Mouse (Mus musculus): Measurements from ENCODE around the gene Rbm42. TPM values are rescaled to one million over a fixed set of nuclear protein-coding genes. Genes with fewer than 3 reads are reported as not detected.

Rbm42 gene
- total RNA-seq, 2 experiments from 2014 or later: 68.0 to 72.2 TPM

DNA sequence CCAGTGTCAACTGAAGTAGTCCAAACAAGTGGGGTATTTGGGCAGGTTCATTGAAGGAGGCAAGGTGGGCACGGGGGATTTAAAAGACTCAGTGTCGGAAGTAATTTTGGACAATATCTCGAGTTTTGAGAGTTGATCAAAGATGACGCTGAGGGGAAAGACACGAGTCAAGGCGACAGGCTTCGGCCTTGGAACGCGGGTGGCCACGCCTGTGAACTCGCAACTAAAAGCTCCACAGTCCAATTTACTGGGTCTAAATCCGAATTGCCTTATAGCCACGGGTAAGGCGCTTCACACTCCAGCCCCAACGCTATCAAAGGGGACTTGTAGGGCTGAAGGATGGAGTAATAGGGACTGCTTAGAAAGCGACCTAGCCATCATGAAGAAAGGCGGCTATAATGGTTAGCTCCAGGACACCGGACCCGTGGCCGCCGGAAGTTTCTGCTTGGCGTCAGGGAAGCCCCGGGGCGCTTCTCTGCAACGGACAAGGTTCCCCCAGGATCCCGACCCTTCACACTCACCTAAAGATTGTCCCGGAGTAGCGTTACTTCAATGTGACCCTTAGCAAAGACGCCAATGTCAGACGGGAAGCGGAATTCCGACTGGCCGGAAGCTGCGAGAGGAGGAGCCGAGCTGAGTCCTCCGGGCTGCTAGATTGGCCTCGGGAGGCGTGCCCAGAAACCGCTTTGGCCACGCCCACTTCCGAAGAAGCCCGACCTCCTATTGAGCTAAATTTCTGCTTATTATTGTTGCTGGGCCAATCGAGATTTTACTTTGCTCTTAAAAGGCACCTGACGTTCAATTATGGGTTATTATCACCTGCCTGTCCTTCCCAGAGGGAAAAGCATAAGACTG is 24.4 kb downstream of the Rbm42 start, which contains the start of gene Cox6b1:
Gene Cox6b1 (minus strand): TSS at position 622 of the 855 bp plus-strand sequence.
- intact Hi-C loops (cut with DNase I): no loop called here
- peak; percentile 83 to 93 for DNase-seq (ENCODE audit: extremely low spot score in 1 of 2, low spot score in 2 of 2)

DNA sequence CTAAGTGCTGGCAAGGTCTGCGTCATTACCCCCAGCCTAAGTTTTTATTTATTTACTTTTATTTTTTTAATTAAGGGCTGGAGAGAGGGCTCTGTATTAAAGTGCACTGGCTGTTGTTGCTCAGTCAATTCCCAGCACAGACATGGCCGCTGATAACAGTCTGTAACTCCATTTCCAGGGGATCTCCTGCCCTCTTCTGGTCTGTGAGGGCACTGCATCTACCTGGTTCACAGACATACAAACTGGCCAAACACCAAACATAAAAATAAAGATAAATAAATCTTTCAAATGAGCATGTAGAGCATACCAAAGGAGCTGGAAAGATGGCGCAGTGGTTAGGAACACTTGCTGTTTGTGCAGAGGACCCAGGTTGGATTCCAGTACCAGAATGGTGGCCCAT is 30.9 kb downstream of the Rbm42 start:
- intact Hi-C loops (cut with DNase I): no loop called here
- DNase-seq (ENCODE audit: extremely low spot score in 1 of 2, low spot score in 2 of 2): no peak

GRCm38 (mm10) chr7:30618658-30619057 is 31.5 kb downstream of the Rbm42 start:
- no peak for DNase-seq (ENCODE audit: extremely low spot score in 1 of 2, low spot score in 2 of 2)
- intact Hi-C loops (cut with DNase I): no loop called here

DNA sequence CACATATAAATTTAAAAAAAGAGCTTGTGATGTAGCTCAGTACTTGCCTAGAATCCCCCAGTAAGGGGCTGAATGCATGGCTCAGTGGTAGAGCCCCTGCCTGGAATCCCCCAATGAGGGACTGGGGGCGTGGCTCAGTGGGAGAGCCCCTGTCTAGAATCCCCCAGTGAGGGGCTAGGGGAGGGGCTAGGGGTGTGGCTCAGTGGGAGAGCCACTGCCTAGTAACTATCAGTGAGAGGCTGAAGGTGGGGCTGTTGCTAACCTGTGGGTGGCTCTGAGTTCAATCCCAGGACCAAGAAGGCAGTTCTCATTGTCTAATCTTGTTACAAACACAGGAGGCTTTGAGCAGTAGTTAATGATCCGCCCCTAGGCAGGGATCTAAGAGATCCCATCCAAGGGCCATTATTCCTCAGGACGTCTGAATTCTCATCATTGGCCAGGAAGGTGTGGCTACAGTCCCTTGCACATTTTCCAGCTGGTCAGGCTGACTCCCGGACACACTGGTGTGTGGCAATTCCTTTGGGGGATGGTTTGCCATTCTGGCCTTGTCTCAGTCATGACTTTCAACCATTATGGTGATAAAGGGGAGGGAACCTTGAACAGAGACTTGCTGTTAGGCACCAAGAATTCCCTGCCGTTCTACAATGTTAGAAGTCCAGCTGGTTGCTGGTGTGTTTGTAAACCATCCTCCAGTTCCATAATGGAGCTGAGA is 34.9 kb downstream of the Rbm42 start:
- intact Hi-C loops (cut with DNase I): no loop called here
- DNase-seq (ENCODE audit: extremely low spot score in 1 of 2, low spot score in 2 of 2): no peak

- intact Hi-C loops (cut with DNase I): no loop called here
- no peak for DNase-seq (ENCODE audit: extremely low spot score in 1 of 2, low spot score in 2 of 2)
Observed at GRCm38 (mm10) chr7:30614454-30614853, 35.7 kb downstream of the Rbm42 start.

DNA sequence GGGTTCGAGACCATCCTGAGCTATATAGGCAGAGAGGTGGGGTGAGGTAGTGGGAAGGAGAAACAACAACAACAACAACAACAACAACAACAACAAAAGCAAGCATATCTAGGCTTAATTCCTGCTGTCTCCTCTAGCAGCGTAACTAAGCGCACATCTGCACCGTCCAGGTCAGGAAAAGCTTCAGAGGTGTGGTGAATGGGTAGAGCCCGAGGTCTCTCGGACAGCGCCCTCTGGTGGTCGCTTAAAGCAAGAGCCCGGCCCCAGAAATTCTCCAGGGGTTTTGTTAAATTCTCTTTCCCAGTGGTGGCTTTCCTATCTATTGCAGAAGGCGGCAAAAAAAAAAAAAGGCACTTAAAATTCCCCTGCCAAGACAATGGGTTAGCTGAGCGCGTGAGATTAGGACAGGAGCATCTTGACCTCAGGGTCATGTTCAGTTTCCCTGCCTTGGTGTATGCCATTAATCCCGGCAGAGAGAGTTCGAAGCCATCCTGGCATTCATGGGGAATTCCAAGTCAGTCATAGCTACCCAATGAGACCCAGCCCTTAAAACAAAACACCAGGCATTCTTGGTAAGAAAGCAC is 36.5 kb downstream of the Rbm42 start:
- peak; percentile 39 to 54 for DNase-seq (ENCODE audit: extremely low spot score in 1 of 2, low spot score in 2 of 2)
- intact Hi-C loops (cut with DNase I): no loop called here

- intact Hi-C loops (cut with DNase I): no loop called here
Observed at GRCm38 (mm10) chr7:30612654-30613402, 37.3 kb downstream of the Rbm42 start, which contains the start of gene Upk1a. Gene Upk1a (minus strand): TSS chr7:30612847.

GRCm38 (mm10) chr7:30610043-30610442 is 40.1 kb downstream of the Rbm42 start:
- DNase-seq (ENCODE audit: extremely low spot score in 1 of 2, low spot score in 2 of 2): no peak
- intact Hi-C loops (cut with DNase I): no loop called here

More at GRCm38 (mm10) chr7:30612654-30613402, 37.3 kb downstream of the Rbm42 start, which contains the start of gene Upk1a:
- no peak for DNase-seq (ENCODE audit: extremely low spot score in 1 of 2, low spot score in 2 of 2)

DNA sequence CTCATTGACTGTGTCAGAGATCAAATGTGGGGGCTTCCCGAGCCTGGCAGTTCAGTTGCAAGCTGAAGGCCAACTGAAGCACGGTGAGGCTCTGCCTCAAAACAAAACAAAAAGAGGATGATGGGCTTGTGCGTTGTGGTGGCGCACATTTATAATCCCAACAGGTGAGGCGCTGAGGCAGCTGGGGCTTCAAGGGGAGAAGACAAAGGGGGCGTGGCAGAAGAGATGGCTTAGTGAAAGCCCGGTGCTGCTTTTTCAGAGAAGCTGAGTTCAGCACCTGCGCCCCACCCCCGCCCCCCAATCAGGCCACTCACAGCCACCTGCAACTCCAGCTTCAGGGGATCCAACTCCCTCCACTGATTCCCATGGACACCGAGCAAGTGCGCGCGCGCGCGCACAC is 41.6 kb downstream of the Rbm42 start:
- intact Hi-C loops (cut with DNase I): no loop called here
- DNase-seq (ENCODE audit: extremely low spot score in 1 of 2, low spot score in 2 of 2): no peak

DNA sequence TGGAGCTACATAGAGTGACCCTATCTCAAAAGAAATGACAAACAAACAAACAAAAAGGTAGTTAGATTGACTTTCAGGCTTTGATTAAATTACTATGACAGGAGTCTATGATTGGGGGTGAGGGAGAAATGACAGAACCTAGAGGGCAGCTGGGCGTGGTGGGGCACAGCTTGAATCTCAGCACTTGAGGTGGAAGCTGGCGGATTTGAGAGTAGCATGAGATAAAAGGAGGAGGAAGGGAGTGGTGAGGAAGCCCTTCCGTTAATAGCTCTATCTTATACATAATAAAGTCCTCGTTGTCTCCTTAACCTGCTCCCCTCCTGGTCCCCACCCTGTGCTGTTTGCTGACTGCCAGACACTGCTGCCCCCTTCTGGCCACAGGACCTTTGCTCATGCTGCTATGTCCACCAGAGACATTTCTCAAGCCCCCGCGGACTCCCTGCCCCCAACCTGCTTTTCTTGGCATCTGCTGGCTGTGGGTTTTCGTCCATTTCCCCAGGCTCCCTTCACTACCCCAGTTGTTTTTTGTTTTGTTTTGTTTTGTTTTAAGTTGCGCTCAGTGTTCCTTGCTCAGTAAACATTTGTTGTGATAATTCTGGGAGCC is 42.3 kb downstream of the Rbm42 start:
- DNase-seq (ENCODE audit: extremely low spot score in 1 of 2, low spot score in 2 of 2): peak in 1 of 2 experiments; percentile 74
- intact Hi-C loops (cut with DNase I): no loop called here

GRCm38 (mm10) chr7:30604944-30605343 is 45.2 kb downstream of the Rbm42 start:
- intact Hi-C loops (cut with DNase I): no loop called here
- no peak for DNase-seq (ENCODE audit: extremely low spot score in 1 of 2, low spot score in 2 of 2)

GRCm38 (mm10) chr7:30604424-30604823 is 45.7 kb downstream of the Rbm42 start:
- DNase-seq (ENCODE audit: extremely low spot score in 1 of 2, low spot score in 2 of 2): no peak
- intact Hi-C loops (cut with DNase I): no loop called here

GRCm38 (mm10) chr7:30602583-30602982 is 47.5 kb downstream of the Rbm42 start:
- intact Hi-C loops (cut with DNase I): no loop called here

DNA sequence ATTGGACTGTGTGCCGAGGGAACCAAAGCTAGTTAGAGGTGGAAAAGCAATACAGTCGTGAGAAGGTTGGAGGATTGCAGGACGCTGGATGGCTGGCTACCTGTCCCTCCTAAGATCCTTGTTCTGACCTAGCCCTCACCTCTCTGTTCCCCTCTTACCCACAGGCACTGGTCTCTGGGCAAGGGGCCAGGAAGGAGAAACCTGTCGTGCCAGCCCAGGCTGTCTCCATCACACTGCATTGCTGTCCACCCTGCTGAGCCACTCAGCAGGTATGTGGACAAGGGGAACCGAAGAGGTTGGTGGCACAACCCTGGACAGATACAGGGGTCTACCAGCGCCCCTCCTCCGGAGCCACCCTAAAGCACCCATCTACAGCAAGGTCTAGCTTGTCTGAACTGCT is 49.5 kb downstream of the Rbm42 start:
- intact Hi-C loops (cut with DNase I): no loop called here
- no peak for DNase-seq (ENCODE audit: extremely low spot score in 1 of 2, low spot score in 2 of 2)

More at GRCm38 (mm10) chr7:30602583-30602982, 47.5 kb downstream of the Rbm42 start:
- DNase-seq (ENCODE audit: extremely low spot score in 1 of 2, low spot score in 2 of 2): no peak

DNA sequence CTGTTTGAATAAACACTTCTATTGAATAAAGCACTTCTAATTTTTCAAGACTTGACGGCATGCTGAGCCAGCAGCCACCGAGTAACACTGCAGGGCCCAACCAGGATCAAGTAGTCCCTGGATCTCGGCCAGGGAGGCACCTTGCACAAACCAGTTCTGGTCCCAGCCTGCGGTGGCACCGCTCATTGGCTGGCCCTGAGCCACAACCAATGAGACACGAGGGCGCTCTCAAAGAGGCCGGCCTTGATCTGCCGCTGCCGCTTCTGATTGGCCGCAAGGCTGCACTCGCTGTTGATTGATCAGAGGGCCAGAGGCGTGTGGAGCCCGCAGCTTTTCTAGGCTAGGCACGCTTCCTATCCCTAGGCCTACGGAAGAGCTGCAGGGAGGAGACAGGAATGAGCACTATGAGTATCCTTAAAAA is 50.2 kb downstream of the Rbm42 start:
- DNase-seq (ENCODE audit: extremely low spot score in 1 of 2, low spot score in 2 of 2): peak; percentile 92 to 93
- intact Hi-C loops (cut with DNase I): no loop called here

- intact Hi-C loops (cut with DNase I): no loop called here
- DNase-seq (ENCODE audit: extremely low spot score in 1 of 2, low spot score in 2 of 2): no peak
Observed at GRCm38 (mm10) chr7:30598786-30599185, 51.3 kb downstream of the Rbm42 start, which contains the start of gene Zbtb32. Gene Zbtb32 (minus strand): TSS chr7:30598909.

DNA sequence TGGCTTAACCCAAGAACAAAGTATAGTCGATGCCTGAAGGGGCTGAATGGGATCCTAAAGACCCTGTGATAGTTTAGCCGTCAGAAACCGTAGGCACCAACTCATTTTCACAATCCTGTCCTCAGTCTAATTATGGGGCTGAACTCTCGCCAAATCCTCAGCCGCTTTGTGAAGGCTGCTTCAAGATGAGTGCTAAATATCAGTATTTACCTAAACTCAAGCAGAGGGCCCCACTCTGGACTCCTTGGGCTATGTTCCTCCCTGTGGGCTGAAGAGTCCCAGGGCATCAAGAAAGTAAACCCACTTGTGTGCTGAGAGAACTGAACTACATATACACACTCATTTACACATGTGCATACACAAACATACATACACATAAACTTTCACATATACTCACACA is 53.3 kb downstream of the Rbm42 start:
- no peak for DNase-seq (ENCODE audit: extremely low spot score in 1 of 2, low spot score in 2 of 2)
- intact Hi-C loops (cut with DNase I): no loop called here

DNA sequence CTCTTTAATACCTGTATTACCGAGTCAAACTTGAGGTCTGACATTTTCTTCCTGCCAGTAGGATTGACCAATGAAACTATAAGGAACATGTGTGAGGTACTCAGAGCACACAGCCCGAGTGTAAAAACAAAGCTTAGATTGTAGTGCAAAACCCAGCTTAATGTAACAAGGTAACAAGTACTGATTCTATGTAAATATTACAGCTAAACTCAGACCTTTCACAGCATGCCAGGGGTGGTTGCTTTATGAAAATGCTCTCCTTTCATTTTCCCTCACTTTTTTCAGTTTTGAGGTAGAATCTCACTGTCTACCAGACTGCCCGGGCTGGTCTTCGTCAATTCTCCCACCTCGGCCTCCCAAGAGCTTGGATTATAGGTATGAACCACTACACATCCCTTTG is 54.0 kb downstream of the Rbm42 start:
- intact Hi-C loops (cut with DNase I): no loop called here
- no peak for DNase-seq (ENCODE audit: extremely low spot score in 1 of 2, low spot score in 2 of 2)

Measured in left cerebral cortex, postnatal 10 days (tissue).